Mouse (Mus musculus) c-Kit-positive CD71-negative TER-119-negative erythroid progenitor cells, embryonic 14.5 days (primary cell): ENCODE measurements around the gene Prim2.

Experiments used
- DNase-seq: peaks from one replicate; pipeline ENCODE4 v3.0.0-alpha.2; 2013; ENCODE audit warnings: low read depth

The Prim2 gene

DNA sequence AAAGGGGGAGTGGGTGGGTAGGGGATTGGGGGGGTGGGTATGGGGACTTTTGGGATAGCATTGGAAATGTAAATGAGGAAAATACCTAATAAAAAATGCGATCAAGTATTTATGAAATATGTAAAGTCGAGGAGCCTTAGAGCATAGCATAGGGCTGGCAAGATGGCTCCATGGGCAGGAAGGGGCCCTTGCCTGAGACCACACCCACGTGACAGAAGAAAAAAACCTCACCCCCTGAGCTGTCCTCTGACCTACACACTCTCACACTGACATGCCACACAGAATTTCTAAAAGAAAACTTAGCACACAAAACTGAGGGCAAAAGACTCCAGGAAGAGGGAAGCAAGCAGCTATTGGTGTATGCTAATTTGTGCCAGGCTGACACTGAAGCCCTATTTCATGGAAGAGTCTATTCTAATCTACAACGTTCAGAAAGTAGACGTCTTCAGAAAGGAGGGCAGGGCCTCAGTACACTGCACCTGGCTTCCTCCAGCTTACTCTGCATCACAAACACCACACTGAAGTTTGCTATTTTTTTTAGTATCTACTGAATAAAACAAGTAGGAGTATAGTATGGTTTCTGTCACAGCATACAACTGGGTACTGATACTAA lies 65.4 kb downstream of the Prim2 start:
- DNase-seq: no peak

- DNase-seq: no peak
Measured at GRCm38 (mm10) chr1:33599698-33600097, 69.9 kb downstream of the Prim2 start.

- DNase-seq: no peak
Measured at GRCm38 (mm10) chr1:33599019-33599667, 70.5 kb downstream of the Prim2 start.

DNA sequence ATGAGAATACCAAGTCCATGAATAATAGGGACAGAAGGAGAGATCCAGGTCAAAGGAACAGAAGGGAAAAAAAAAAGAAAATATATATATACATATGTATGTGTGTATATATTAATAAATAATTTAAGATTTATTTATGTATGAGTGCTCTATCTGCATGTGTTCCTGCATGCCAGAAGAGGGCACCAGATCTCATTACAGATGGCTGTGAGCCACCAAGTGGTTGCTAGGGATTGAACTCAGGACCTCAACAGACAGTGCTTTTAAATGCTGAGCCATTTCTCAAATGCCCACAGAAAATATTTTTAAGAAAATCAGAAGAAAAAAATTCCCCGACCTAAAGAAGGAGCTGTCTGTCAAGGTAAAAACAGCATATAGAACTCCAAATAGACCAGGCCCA lies 72.6 kb downstream of the Prim2 start:
- DNase-seq: no peak

GRCm38 (mm10) chr1:33595936-33596335 lies 73.7 kb downstream of the Prim2 start:
- no peak for DNase-seq

DNA sequence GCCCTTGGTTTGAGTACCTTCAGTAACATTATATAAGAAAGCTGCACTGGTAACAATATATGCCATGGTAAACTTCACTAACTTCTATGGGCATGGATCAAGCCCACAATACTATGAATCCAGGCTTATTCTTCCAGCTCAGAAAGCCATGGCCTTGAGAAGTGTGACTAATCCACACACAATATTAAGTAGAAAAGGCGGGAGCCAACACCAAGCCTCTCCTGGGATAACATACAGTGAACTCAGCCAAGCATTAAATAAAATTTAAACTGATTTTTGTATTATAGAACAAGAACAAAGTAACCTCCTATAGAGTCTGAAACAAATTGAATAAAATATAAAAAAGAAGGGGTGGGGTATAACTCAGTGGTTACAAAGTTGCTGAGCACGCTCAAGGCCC lies 74.6 kb downstream of the Prim2 start:
- no peak for DNase-seq

GRCm38 (mm10) chr1:33593718-33594388 lies 75.7 kb downstream of the Prim2 start:
- no peak for DNase-seq

- DNase-seq: no peak
Measured at GRCm38 (mm10) chr1:33591997-33592608, 77.5 kb downstream of the Prim2 start.

DNA sequence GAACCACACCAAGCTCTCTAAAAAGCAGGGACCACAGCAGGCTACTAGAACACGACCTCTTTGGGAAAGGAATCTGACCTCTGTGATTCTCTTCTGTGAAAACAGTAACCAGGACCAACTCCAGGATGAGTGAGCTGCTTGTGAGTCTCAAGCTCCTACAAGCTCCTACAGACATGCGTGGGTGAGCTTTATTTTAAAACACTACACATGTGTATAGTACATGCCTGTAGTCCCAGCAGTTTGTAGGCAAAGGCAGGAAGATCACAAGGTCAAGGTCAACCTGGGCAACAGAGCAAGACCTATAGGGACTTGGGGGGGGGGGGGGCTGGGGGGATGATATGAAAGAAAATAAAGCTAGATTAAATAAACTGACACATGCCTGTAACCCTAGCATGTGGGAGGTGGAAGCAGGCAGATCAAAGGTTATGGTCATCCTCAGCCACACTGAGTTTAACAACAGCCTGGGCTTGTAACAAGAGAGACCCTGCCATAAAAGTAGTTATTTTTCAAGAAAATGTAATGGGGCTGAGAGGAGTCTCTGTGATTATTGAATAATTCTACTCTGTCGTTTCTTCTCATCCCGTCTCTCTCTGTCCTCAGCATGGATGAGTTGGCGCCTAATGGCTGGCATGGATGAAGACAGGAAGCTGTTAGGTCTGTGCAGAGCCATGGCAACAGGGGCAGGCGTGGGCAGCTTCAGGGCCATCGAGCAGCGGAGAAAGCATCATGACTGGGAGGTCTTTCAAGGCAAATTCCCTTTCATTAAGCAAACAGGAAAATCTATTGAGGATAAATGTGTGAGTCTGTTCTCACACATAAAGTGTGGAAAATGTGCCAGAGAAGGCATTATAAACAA lies 78.8 kb downstream of the Prim2 start:
- no peak for DNase-seq

- no peak for DNase-seq
Measured at GRCm38 (mm10) chr1:33589531-33589930, 80.1 kb downstream of the Prim2 start.

GRCm38 (mm10) chr1:33588557-33588956 lies 81.0 kb downstream of the Prim2 start:
- DNase-seq: no peak

DNA sequence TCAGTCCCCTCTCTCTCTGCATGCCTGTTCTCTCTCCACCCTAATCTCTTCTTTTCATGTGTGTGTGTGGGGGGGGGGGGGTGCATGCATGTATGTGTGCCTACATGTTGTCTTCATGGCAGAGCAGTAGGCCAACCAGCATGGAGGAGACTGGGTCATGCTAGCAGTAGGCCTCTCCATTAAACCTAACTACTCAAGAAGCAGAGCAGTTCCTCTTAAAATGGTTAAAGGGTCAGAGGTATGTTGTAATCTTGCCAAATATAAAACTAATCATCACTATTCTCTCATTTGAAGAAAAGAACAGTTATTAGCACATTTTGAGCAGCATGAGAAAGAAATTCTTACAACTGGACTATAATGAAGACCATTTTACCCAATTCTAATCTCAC lies 85.0 kb downstream of the Prim2 start:
- DNase-seq: no peak

GRCm38 (mm10) chr1:33583817-33584589 lies 85.6 kb downstream of the Prim2 start:
- no peak for DNase-seq

DNA sequence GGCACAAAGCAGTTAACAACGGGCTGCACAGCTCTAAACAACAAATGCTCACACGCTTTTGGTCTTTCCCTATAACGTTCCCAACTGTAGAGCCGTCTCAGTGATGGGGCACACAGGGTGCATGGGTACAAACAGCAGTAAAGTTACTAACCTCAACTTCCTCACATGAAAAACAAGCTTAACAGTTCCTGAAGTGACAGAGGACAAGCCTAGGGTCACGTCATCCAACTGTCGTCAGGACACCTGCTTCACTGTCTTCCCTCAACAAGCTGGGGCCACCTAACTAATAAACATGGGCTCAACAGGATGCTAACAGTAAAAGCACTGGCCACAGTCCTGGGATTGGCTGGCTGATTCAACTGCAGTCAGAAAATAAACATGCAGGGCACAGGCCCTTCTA lies 91.0 kb downstream of the Prim2 start:
- DNase-seq: no peak

DNA sequence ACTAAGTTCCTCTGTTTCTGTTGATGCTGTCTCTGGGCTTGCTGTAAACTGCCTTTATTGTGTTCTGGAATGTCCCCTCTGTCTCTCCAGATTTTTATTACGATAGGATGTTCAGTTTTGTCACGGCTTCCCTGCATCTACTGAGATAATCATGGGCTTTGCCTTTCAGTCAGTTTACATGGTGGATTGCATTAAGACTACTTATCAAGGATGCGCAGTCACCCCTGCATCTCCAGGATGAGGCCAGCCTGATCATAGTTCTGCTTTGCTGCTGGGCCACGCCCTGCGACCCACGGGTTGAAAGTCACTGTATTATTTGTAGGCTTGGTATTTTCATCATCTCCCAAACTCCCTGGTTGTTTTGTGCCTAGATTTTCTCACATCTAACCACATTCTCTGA lies 95.1 kb downstream of the Prim2 start:
- DNase-seq: no peak

DNA sequence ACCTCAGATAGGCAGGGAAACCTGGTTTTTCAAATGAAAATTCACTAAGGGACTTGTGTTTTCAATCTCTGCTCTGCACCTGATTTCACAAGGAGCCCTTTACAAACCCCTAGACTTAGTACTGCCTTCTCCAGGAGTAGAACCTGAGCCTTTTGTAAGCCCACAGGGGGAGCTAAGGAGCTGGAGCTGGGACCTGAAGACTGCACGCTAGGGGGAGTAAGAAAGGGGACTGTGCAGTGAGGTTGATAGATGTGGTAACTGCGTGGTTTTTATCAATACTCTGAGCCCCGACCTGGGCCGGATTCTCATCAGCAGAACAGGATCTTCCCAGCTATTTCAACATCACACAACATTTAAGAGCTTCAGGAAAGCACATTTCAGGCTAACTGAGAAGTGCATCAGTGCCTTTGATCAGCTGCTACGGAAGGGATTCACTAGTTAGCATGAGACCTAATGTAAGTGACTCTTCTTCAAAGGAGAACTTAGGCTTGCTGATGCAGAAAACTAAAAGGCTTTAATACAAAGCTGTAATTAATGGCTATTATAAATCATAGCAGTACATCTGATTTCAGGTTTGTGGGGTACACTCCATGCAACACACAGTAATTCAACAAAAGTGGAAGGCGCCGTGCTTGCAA lies 103.7 kb downstream of the Prim2 start:
- peak; percentile 35 for DNase-seq

- no peak for DNase-seq
Measured at GRCm38 (mm10) chr1:33564032-33564431, 105.6 kb downstream of the Prim2 start.

GRCm38 (mm10) chr1:33563611-33564010 lies 106.0 kb downstream of the Prim2 start:
- no peak for DNase-seq

DNA sequence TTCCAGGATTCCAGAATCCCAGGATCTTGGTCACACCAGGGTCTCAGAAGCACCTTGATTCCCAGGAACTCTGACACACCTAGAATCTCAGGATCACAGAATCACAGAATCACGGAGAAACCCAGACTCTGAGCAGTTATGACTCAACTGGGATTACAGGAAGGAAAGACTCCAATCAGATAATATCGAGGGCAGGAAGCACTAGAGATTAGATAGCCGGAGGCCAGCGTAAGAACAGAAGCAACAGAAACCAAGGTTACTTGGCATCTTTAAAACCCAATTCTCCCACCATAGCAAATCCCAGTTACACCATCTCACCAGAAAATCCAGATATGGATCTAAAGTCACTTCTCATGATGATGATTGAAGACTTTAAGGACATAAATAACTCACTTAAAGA lies 113.0 kb downstream of the Prim2 start:
- no peak for DNase-seq

DNA sequence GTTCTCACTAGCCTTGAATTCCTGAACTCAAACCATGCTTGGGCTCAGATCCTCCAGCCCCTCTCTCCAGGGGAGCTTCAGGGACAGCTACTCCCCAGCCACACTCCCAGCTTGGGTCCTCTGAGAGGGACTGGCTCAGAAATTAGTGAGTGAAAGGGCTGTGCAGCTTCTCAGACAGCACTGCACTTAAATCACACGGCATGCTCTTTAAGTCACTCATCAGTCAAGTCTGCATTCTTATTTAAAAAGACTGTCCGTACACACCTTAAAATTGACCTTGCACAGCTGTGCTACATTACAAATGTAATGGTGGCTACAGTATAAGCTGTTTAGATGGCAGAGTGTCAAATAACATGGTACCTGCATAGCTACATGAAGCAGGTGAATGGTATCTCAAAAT lies 114.0 kb downstream of the Prim2 start:
- no peak for DNase-seq

DNA sequence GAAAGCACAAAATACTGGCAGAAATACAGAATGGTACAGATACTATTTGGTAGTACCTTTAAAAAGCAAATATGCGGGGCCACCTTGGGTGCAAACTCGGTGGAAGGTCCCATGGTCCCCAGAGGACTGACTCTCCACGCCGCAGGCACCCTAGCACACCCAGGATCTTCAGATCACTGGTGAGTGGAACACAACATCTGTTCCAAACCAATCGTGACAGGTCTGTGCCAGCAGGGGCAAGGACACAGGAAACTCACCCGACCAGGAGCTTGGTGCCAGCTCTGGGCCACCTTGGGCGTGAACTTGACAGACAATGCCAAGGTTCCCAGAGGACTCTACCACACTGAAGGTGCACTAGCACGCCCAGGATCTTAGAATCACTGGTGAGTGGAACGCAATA lies 118.2 kb downstream of the Prim2 start:
- no peak for DNase-seq
